ENCODE assay signal across 30 mouse cellular contexts in the genomic region with DNA sequence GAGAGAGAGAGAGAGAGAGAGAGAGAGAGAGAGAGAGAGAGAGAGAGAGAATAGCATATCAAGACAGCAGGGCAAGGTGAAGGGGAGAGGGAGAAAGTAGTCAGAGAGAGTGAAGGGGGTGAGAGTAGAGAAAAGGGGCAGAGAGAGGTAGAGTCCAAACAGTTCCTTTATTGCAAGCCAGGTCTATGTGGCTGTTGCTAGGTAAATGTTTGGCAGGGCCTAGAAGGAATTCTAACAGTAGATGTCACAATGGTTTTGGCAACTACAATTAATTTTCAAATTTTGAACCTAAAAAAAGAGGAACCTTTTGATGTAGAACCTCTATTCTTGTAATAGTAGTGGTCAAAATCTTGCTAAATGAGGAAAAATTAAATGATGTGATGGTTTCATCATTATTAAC.
"Had no signal": no experiment of that assay in that cellular context is flagged by ENCODE, and none has a peak within 500 bp of the region (broad histone marks: within the 10 kb centered on the region; RNA-seq: fewer than 3 reads in every experiment).

No protein-coding gene starts in this region.

- H3K4me3 ChIP-seq: gastrocnemius, adult 2 months; heart, adult 2 months; heart, embryonic 13.5 days; heart, embryonic 15.5 days; hindbrain, embryonic 10.5 days; hindbrain, embryonic 13.5 days; hindbrain, embryonic 15.5 days; kidney, embryonic 15.5 days; layer of hippocampus, adult 2 months; left cerebral cortex, adult 2 months; limb, embryonic 10.5 days; limb, embryonic 12.5 days; liver, embryonic 13.5 days; liver, embryonic 15.5 days had no signal

- DNase-seq: gastrocnemius, adult 2 months; gastrocnemius, postnatal 10 days; gastrocnemius, postnatal 25 days; heart, adult 11 months; heart, adult 2 months; heart, postnatal 14 days; heart, postnatal 36 days; kidney, adult 11 months; kidney, adult 2 months; kidney, adult 9 months; kidney, postnatal 14 days; kidney, postnatal 36 days; liver; liver, embryonic 13.5 days had no signal

- H3K27me3 ChIP-seq: heart, embryonic 13.5 days; heart, embryonic 15.5 days; hindbrain, embryonic 13.5 days; hindbrain, embryonic 15.5 days; kidney, embryonic 15.5 days; limb, embryonic 12.5 days; liver, embryonic 13.5 days; liver, embryonic 15.5 days had no signal

- H3K4me1 ChIP-seq: heart, embryonic 13.5 days; heart, embryonic 15.5 days; hindbrain, embryonic 10.5 days; hindbrain, embryonic 13.5 days; hindbrain, embryonic 15.5 days; kidney, embryonic 15.5 days; limb, embryonic 10.5 days; limb, embryonic 12.5 days; liver, embryonic 13.5 days; liver, embryonic 15.5 days had no signal

- H3K27ac ChIP-seq: gastrocnemius, adult 2 months; heart, adult 2 months; heart, embryonic 13.5 days; heart, embryonic 15.5 days; hindbrain, embryonic 10.5 days; hindbrain, embryonic 13.5 days; hindbrain, embryonic 15.5 days; hindbrain, postnatal 0 days; kidney, embryonic 15.5 days; kidney, postnatal 0 days; layer of hippocampus, adult 2 months; left cerebral cortex, adult 2 months; limb, embryonic 10.5 days; limb, embryonic 12.5 days; liver, embryonic 13.5 days; liver, embryonic 15.5 days had no signal

- H3K9me3 ChIP-seq: heart, embryonic 13.5 days; heart, embryonic 15.5 days; hindbrain, embryonic 10.5 days; hindbrain, embryonic 13.5 days; hindbrain, embryonic 15.5 days; kidney, embryonic 15.5 days; limb, embryonic 10.5 days; limb, embryonic 12.5 days; liver, embryonic 13.5 days; liver, embryonic 15.5 days had no signal

- H3K4me2 ChIP-seq: heart, embryonic 11.5 days; heart, embryonic 13.5 days; heart, embryonic 15.5 days; hindbrain, embryonic 13.5 days; hindbrain, embryonic 15.5 days; kidney, embryonic 15.5 days; limb, embryonic 12.5 days; liver, embryonic 11.5 days; liver, embryonic 13.5 days; liver, embryonic 15.5 days had no signal

- H3K36me3 ChIP-seq: heart, embryonic 13.5 days; heart, embryonic 15.5 days; hindbrain, embryonic 10.5 days; hindbrain, embryonic 13.5 days; hindbrain, embryonic 15.5 days; kidney, embryonic 15.5 days; limb, embryonic 10.5 days; limb, embryonic 12.5 days; liver, embryonic 13.5 days; liver, embryonic 15.5 days had no signal

- H3K9ac ChIP-seq: heart, embryonic 13.5 days; heart, embryonic 15.5 days; hindbrain, embryonic 13.5 days; hindbrain, embryonic 15.5 days; kidney, embryonic 15.5 days; limb, embryonic 12.5 days; liver, embryonic 13.5 days; liver, embryonic 15.5 days had no signal

- ATAC-seq: hindbrain, postnatal 0 days; intestine, embryonic 16.5 days had no signal
